Mouse (Mus musculus) erythroid progenitor cell, adult 5-6 weeks (primary cell): Measurements from ENCODE around the gene Gm20532. TPM values are rescaled to one million over a fixed set of nuclear protein-coding genes. Genes with fewer than 3 reads are reported as not detected.

ENCODE experiments used
- total RNA-seq, 2 experiments: library from RNA; stranded (forward) in 1 of 2; stranded (reverse) in 1 of 2; fragments of 150-400 nt in 1 of 2; fragments of 186-747, 209-891 nt in 1 of 2; gene quantifications; 2 replicates each; pipeline versions ENCODE4 v1.2.3 to v1.2.4; 2015 to 2017; ENCODE audit warnings: low replicate concordance in 2 of 2

Gm20532 gene
- total RNA-seq, 2 experiments from 2014 or later = not detected

Other genes starting within 250 kb of the Gm20532 start
- gene Dnlz, start 234.5 kb upstream of the Gm20532 start, total RNA-seq (2015; ENCODE audit: low replicate concordance) = 0.72 and 0.84 TPM in 2 replicates
- gene Dnlz, start 234.5 kb upstream of the Gm20532 start, total RNA-seq (2017; ENCODE audit: low replicate concordance) = 1.8 and 2.7 TPM in 2 replicates
- 10.9 TPM in 1 of 2 replicates, not detected in the other for gene Card9, start 225.7 kb upstream of the Gm20532 start, total RNA-seq (2015; ENCODE audit: low replicate concordance)
- 11.3 and 16.9 TPM in 2 replicates for gene Card9, start 225.7 kb upstream of the Gm20532 start, total RNA-seq (2017; ENCODE audit: low replicate concordance)
- gene Snapc4, start 206.0 kb upstream of the Gm20532 start, total RNA-seq (2015; ENCODE audit: low replicate concordance) = 1.3 and 3.2 TPM in 2 replicates
- 10.5 and 13.2 TPM in 2 replicates for gene Snapc4, start 206.0 kb upstream of the Gm20532 start, total RNA-seq (2017; ENCODE audit: low replicate concordance)
- gene Entr1, start 197.3 kb upstream of the Gm20532 start, total RNA-seq (2015; ENCODE audit: low replicate concordance) = 35.7 and 40.7 TPM in 2 replicates
- 43.7 and 51.0 TPM in 2 replicates for gene Entr1, start 197.3 kb upstream of the Gm20532 start, total RNA-seq (2017; ENCODE audit: low replicate concordance)
- gene Pmpca, start 197.3 kb upstream of the Gm20532 start, total RNA-seq (2015; ENCODE audit: low replicate concordance) = 18.9 and 35.7 TPM in 2 replicates
- gene Pmpca, start 197.3 kb upstream of the Gm20532 start, total RNA-seq (2017; ENCODE audit: low replicate concordance) = 28.9 and 34.4 TPM in 2 replicates
- 13.7 and 22.2 TPM in 2 replicates for gene Inpp5e, start 177.4 kb upstream of the Gm20532 start, total RNA-seq (2015; ENCODE audit: low replicate concordance)
- gene Inpp5e, start 177.4 kb upstream of the Gm20532 start, total RNA-seq (2017; ENCODE audit: low replicate concordance) = 12.3 and 26.5 TPM in 2 replicates
- gene Sec16a, start 141.4 kb upstream of the Gm20532 start, total RNA-seq (2015; ENCODE audit: low replicate concordance) = 13.0 TPM in 2 replicates
- 7.3 and 15.7 TPM in 2 replicates for gene Sec16a, start 141.4 kb upstream of the Gm20532 start, total RNA-seq (2017; ENCODE audit: low replicate concordance)
- gene Notch1, start 70.0 kb upstream of the Gm20532 start, total RNA-seq (2015; ENCODE audit: low replicate concordance) = 5.4 and 9.0 TPM in 2 replicates
- gene Notch1, start 70.0 kb upstream of the Gm20532 start, total RNA-seq (2017; ENCODE audit: low replicate concordance) = 1.5 and 6.0 TPM in 2 replicates
- 3.8 and 7.2 TPM in 2 replicates for gene Egfl7, start 6.6 kb upstream of the Gm20532 start, total RNA-seq (2015; ENCODE audit: low replicate concordance)
- 0.77 and 7.2 TPM in 2 replicates for gene Egfl7, start 6.6 kb upstream of the Gm20532 start, total RNA-seq (2017; ENCODE audit: low replicate concordance)
- 12.2 and 12.6 TPM in 2 replicates for gene Agpat2, start 17.8 kb downstream of the Gm20532 start, total RNA-seq (2015; ENCODE audit: low replicate concordance)
- 6.2 and 12.0 TPM in 2 replicates for gene Agpat2, start 17.8 kb downstream of the Gm20532 start, total RNA-seq (2017; ENCODE audit: low replicate concordance)
- gene Fam69b, start 41.8 kb downstream of the Gm20532 start, total RNA-seq (2015; ENCODE audit: low replicate concordance) = not detected in 2 replicates
- not detected in 2 replicates for gene Fam69b, start 41.8 kb downstream of the Gm20532 start, total RNA-seq (2017; ENCODE audit: low replicate concordance)
- not detected in 2 replicates for gene Lcn4, start 84.6 kb downstream of the Gm20532 start, total RNA-seq (2015; ENCODE audit: low replicate concordance)
- gene Lcn4, start 84.6 kb downstream of the Gm20532 start, total RNA-seq (2017; ENCODE audit: low replicate concordance) = not detected in 2 replicates